Mouse (Mus musculus) heart, embryonic 16.5 days (tissue): Measurements from ENCODE around the gene Cacna1s. TPM values are rescaled to one million over a fixed set of nuclear protein-coding genes. Genes with fewer than 3 reads are reported as not detected.

Experiments
- ATAC-seq: fragments of 200-750 bp; cut with Nextera tagmentation; replicated peaks from 2 replicates; pipeline ENCODE4 v1.8.0; 2017; ENCODE audit warnings: moderate number of reproducible peaks; ENCODE audit not compliant: insufficient read depth, low FRiP score; ENCODE audit errors: extremely low read depth
- H3K27ac ChIP-seq: fragments of 300-500 bp; sonication (generic); 2 replicates; pipeline ENCODE4 v1.5.1; 2014; ENCODE audit warnings: mild to moderate bottlenecking, low read length, control low read depth, moderate library complexity
- H3K27me3 ChIP-seq: fragments of 300-500 bp; sonication (generic); 2 replicates; pipeline ENCODE4 v1.6.1; 2014; ENCODE audit warnings: low read length, mixed read lengths; ENCODE audit not compliant: control insufficient read depth, insufficient read depth
- H3K36me3 ChIP-seq: fragments of 300-500 bp; sonication (generic); 2 replicates; pipeline ENCODE4 v1.6.1; 2014; ENCODE audit not compliant: control insufficient read depth, insufficient read depth
- H3K4me1 ChIP-seq: fragments of 300-500 bp; sonication (generic); 2 replicates; pipeline ENCODE4 v1.6.1; 2014; ENCODE audit warnings: low read length, mixed read lengths; ENCODE audit not compliant: control insufficient read depth, insufficient read depth
- H3K4me2 ChIP-seq: fragments of 300-500 bp; sonication (generic); 2 replicates; pipeline ENCODE4 v1.6.1; 2014; ENCODE audit warnings: low read depth, mild to moderate bottlenecking, control low read depth, low read length
- H3K4me3 ChIP-seq: fragments of 300-500 bp; sonication (generic); 2 replicates; pipeline ENCODE4 v1.5.1; 2014; ENCODE audit warnings: mild to moderate bottlenecking, control low read depth, low read length
- H3K9ac ChIP-seq: fragments of 300-500 bp; sonication (generic); 2 replicates; pipeline ENCODE4 v1.6.1; 2014; ENCODE audit warnings: low read length, control low read depth
- H3K9me3 ChIP-seq: fragments of 300-500 bp; sonication (generic); replicated peaks from 2 replicates; pipeline ENCODE4 v1.6.1; 2016; ENCODE audit warnings: low read length; ENCODE audit not compliant: control insufficient read depth
- WGBS: fragments of 180-500 bp; shearing (Covaris S2); extraction: QIAGEN DNeasy Blood & Tissue Kit; methylation state at CpG from one replicate; pipeline ENCODE4 v1.1.7; 2014; 5-methylcytosine and 5-hydroxymethylcytosine counted together
- polyA plus RNA-seq: library from polyadenylated mRNA; unstranded; fragments of >200 nt; fragmentation: Nextera tagmentation; extraction: Ambion mirVana; gene quantifications from 2 replicates; pipeline ENCODE4 v1.2.1, GENCODE M21; 2015

Cacna1s gene
- polyA plus RNA-seq, 1 experiment from 2014 or later: 0.28 TPM

DNA sequence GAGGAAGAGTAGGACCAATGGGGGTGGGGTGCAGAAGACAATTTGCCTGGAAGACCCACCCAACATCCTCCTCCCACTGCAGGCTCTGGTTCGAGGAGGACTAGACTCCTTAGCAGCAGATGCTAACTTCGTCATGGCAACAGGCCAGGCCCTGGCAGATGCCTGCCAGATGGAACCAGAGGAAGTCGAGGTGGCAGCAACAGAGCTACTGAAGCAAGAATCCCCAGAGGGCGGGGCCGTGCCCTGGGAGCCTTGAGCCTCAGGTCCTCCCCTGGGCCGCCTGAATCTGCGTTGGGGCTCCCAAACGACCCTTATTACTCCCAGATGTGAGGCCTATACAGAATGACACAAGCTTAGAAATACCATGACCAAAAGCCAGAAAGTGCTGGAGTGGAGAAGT is 66.3 kb downstream of the Cacna1s start:
- ATAC-seq: no peak
- Histone ChIP-seq H3K4me3 (no peak overlapping the region), H3K4me2 (no peak overlapping the region), H3K27ac (no peak overlapping the region), H3K9ac (no peak overlapping the region), H3K36me3 (no peaks in the 10 kb centered on the region), H3K4me1 (no peaks in the 10 kb centered on the region), H3K9me3 (no peaks in the 10 kb centered on the region; the same call in 1 of the 2 replicates), H3K27me3 (no peaks in the 10 kb centered on the region)
- WGBS: 60% methylated on average over 8 of the region's 8 CpGs

DNA sequence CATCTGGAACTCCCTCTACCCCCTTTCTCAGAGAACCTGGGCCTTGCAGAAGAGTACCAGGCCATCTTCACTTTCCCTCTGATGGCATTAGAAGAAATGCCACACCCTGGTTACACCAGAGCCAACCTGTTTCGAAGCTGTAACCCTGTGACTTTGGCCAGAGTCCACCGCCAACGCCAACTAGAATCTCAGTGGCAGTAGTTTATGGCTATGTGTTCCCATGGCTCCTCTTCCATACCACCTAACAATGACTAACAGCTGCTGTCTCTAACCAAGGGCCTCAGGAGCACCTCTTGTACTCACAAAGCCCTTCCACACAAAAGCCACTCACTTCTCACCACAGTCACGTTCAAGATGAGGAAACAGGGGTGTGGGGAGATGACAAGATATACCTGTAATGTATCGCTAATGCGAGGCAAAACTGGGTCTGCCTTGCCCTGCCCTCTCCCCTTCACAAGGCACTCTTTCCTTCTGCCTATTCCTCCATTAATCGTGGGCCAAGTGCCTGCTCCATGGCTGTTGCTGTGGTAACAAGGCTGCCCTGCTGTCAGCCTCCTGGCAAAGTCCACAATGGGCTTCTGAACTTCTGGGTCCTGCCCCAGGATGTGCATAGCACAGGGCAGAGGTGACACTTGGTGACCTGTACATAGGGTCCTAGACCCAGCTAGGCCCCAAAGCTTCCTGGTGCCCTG is 67.2 kb downstream of the Cacna1s start:
- Histone ChIP-seq H3K36me3 (no peaks in the 10 kb centered on the region), H3K9ac (no peak overlapping the region), H3K27me3 (no peaks in the 10 kb centered on the region), H3K4me1 (no peaks in the 10 kb centered on the region), H3K4me2 (no peak overlapping the region), H3K9me3 (no peaks in the 10 kb centered on the region), H3K4me3 (no peak overlapping the region), H3K27ac (no peak overlapping the region)
- ATAC-seq: no peak
- 78% methylated on average over 7 of the region's 7 CpGs for WGBS

DNA sequence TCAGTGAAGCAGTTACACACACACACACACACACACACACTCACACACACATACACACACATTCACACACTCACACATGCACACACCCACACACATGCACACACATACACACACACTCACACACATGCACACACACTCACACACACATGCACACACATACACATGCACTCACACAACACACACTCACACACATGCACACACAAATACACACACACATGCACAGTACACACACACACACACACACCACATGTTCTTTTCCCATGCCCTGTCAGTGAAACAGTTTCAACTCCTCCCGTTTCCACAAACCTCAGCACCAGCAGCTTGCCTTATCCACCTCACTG is 67.7 kb downstream of the Cacna1s start:
- no peaks in the 10 kb centered on the region for H3K27me3 ChIP-seq
- H3K4me1 ChIP-seq: no peaks in the 10 kb centered on the region
- H3K9me3 ChIP-seq: no peaks in the 10 kb centered on the region
- no peak for ATAC-seq
- H3K27ac ChIP-seq: no peak overlapping the region
- no peak overlapping the region for H3K4me2 ChIP-seq
- no peaks in the 10 kb centered on the region for H3K36me3 ChIP-seq
- 32% methylated on average over 1 of the region's 1 CpGs for WGBS
- no peak overlapping the region for H3K4me3 ChIP-seq
- no peak overlapping the region for H3K9ac ChIP-seq

DNA sequence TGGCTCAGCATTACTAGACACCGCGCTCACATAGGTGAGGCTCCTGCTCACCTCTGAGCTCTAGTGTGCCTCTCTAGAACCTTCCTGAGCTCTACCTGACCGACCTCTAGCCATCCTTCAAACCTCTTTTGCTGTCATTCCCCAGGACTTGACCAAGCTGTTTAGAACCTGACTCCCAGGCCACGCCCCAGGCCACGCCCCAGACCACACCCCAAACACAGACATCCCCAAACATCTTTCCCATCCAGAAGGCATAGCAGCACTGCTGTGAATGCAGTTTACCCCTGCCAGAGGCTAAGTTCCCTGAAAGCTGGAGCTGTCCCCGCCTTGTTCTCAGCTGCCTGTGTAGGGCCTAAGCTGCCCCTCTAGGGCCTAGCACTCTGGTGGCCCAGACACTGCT is 68.2 kb downstream of the Cacna1s start:
- Histone ChIP-seq H3K27ac (no peak overlapping the region), H3K4me2 (no peak overlapping the region), H3K36me3 (no peaks in the 10 kb centered on the region), H3K27me3 (no peaks in the 10 kb centered on the region), H3K4me1 (no peaks in the 10 kb centered on the region), H3K9me3 (no peaks in the 10 kb centered on the region), H3K9ac (no peak overlapping the region), H3K4me3 (no peak overlapping the region)
- 57% methylated on average over 6 of the region's 6 CpGs for WGBS
- ATAC-seq: no peak

DNA sequence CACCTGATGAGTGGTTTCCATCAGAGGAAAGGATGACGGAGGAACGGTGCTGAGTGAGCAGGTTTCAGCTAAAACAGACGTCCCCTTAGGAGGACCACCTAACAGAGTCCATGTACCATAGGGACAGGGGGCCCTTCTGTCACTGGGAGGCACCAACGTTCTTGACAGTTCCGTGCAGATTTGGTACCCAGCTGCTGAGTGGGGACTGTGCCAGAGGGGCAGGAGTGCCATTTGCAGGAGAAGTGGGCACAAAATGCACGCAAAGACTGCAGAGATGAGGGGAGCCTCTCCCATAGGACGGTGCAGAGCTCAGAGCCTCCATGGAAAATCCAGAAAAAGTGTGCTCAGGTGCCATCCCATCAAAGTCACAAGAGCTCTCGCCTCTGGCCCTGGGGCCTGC is 69.5 kb downstream of the Cacna1s start:
- H3K27ac ChIP-seq: no peak overlapping the region
- no peaks in the 10 kb centered on the region for H3K36me3 ChIP-seq
- no peak for ATAC-seq
- 88% methylated on average over 8 of the region's 8 CpGs for WGBS
- no peak overlapping the region for H3K4me2 ChIP-seq
- no peak overlapping the region for H3K9ac ChIP-seq
- no peaks in the 10 kb centered on the region for H3K9me3 ChIP-seq
- no peak overlapping the region for H3K4me3 ChIP-seq
- H3K27me3 ChIP-seq: no peaks in the 10 kb centered on the region
- peaks cover 4% of the 10 kb centered on the region for H3K4me1 ChIP-seq

DNA sequence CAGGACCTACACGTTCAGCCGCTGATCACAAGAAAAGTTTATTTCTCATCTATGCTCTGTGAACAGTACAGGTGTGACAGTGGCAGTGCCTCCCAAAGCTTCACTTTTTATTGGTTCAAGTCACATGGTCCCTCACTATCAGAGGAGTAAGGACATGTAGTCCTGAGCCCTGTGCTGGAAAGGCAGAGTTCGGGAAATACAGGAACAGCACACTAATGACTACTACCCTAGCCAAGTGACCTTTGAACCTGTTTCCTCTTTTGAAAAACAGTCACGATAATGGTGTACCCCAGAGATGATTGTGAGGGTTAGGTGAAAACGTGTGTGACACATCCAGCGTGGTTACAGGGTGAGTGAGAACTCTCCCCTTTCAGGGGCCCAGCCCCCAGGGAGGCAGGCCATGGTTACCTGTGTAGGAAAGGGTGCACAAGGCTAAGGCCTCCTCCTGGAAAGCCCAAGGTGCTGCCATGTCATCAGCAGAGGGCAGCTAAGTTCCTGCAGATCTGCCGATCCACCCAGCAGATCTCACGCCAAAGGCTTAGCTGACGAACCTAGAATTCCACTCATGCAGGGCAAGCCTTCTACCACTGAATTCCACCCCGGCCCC is 73.7 kb downstream of the Cacna1s start:
- 74% methylated on average over 10 of the region's 10 CpGs for WGBS
- no peaks in the 10 kb centered on the region for H3K9me3 ChIP-seq
- no peak overlapping the region for H3K9ac ChIP-seq
- ATAC-seq: no peak
- H3K4me1 ChIP-seq: peaks cover 26% of the 10 kb centered on the region
- H3K27ac ChIP-seq: no peak overlapping the region
- H3K4me3 ChIP-seq: no peak overlapping the region
- no peaks in the 10 kb centered on the region for H3K27me3 ChIP-seq
- H3K36me3 ChIP-seq: no peaks in the 10 kb centered on the region
- H3K4me2 ChIP-seq: no peak overlapping the region

DNA sequence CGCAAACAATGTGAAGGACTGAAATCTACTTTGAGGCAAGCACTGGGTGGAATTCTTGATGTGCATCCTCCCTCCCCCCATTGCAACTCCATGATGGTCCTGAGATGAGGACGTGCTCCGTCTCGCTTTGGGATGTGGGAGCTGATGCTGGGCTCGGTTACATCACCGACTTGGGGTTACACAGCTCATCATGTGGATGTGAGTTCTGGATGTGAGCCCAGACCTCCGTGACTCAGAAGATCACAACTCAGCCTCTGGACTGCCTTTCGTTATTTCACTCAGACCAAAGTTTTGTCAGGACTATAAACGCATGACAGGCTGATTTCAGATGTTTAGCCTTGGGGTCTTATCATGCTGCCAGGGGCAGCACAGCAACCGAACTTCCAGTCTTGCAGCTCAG is 74.3 kb downstream of the Cacna1s start:
- Histone ChIP-seq H3K9ac (no peak overlapping the region), H3K4me3 (no peak overlapping the region), H3K4me2 (no peak overlapping the region), H3K9me3 (no peaks in the 10 kb centered on the region), H3K36me3 (no peaks in the 10 kb centered on the region), H3K27me3 (no peaks in the 10 kb centered on the region; the same call in 1 of the 2 replicates), H3K4me1 (peaks cover 29% of the 10 kb centered on the region), H3K27ac (no peak overlapping the region; the same call in 1 of the 2 replicates)
- WGBS: 37% methylated on average over 10 of the region's 10 CpGs
- no peak for ATAC-seq

DNA sequence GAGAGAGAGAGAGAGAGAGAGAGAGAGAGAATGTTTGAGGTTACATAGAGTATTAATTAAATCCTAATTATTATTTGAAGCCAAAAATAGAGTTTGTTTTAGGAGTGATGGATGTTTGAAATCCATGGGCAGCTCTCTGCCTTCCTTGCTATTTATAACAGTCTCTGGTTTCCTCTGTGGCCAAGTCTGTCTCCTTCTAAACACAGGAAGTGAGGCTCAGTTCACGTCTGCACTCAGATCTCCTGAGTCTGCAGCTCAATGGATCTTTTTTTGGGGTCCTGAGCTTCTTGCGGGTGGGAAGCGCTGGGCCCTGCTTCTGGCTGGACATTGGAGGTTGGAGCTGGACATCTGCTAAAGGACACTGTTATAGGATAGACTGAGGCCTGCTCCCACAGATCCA is 75.3 kb downstream of the Cacna1s start:
- H3K27ac ChIP-seq: peak overlapping the region; percentile 46
- H3K36me3 ChIP-seq: no peaks in the 10 kb centered on the region
- no peaks in the 10 kb centered on the region for H3K9me3 ChIP-seq
- peaks cover 34% of the 10 kb centered on the region for H3K4me1 ChIP-seq
- H3K4me2 ChIP-seq: no peak overlapping the region
- H3K9ac ChIP-seq: peak overlapping the region; percentile 3; the same call in 1 of the 2 replicates
- no peaks in the 10 kb centered on the region; the same call in 1 of the 2 replicates for H3K27me3 ChIP-seq
- WGBS: 34% methylated on average over 3 of the region's 3 CpGs
- no peak overlapping the region for H3K4me3 ChIP-seq
- no peak for ATAC-seq

DNA sequence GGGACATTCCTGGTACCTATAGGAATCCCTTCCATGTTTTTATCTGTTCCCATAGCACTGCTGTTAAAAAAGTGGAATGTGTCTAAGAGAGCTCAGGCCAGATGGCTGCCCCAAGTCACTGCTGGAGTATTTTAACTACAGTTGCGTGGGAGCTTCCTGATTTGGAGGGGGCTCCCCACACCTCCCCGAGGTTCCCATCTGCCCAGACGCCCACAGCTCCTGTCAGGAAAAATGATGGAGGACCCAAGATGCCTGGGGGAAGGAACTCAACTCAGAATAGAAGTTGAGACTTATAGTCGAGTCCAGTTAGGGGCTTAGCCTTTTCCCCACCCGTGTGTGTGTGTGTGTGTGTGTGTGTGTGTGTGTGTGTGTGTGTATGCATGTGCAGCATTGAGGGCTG is 75.9 kb downstream of the Cacna1s start:
- Histone ChIP-seq H3K4me3 (no peak overlapping the region), H3K27ac (peak overlapping the region; percentile 46), H3K9me3 (no peaks in the 10 kb centered on the region), H3K36me3 (no peaks in the 10 kb centered on the region), H3K4me2 (no peak overlapping the region), H3K4me1 (peaks cover 37% of the 10 kb centered on the region), H3K27me3 (no peaks in the 10 kb centered on the region; the same call in 1 of the 2 replicates), H3K9ac (no peak overlapping the region; the same call in 1 of the 2 replicates)
- 44% methylated on average over 5 of the region's 5 CpGs for WGBS
- ATAC-seq: no peak
